Mouse (Mus musculus) heart, embryonic 12.5 days (tissue): ENCODE measurements around the gene Marc2. TPM values are rescaled to one million over a fixed set of nuclear protein-coding genes. Genes with fewer than 3 reads are reported as not detected.

ENCODE experiments used
- ATAC-seq: fragments of 200-750 bp; cut with Nextera tagmentation; 2 replicates; pipeline ENCODE4 v1.8.0; 2017; ENCODE audit warnings: moderate TSS enrichment, moderate library complexity; ENCODE audit not compliant: insufficient number of reproducible peaks, low FRiP score
- H3K27ac ChIP-seq: fragments of 300-500 bp; sonication (generic); 2 replicates; pipeline ENCODE4 v1.5.1; 2016; ENCODE audit warnings: mild to moderate bottlenecking, moderate library complexity; ENCODE audit not compliant: poor library complexity, severe bottlenecking
- H3K27me3 ChIP-seq: fragments of 300-500 bp; sonication (generic); replicated peaks from 2 replicates; pipeline ENCODE4 v1.6.1; 2016; ENCODE audit warnings: mild to moderate bottlenecking, moderate library complexity
- H3K36me3 ChIP-seq: fragments of 300-500 bp; sonication (generic); 2 replicates; pipeline ENCODE4 v1.6.1; 2016; ENCODE audit warnings: mild to moderate bottlenecking, moderate library complexity
- H3K4me1 ChIP-seq: fragments of 300-500 bp; sonication (generic); replicated peaks from 2 replicates; pipeline ENCODE4 v1.6.1; 2016; ENCODE audit warnings: mild to moderate bottlenecking
- H3K4me2 ChIP-seq: fragments of 300-500 bp; sonication (generic); 2 replicates; pipeline ENCODE4 v1.6.1; 2016; ENCODE audit warnings: mild to moderate bottlenecking, moderate library complexity
- H3K4me3 ChIP-seq: fragments of 300-500 bp; sonication (generic); 2 replicates; pipeline ENCODE4 v1.5.1; 2016; ENCODE audit warnings: mild to moderate bottlenecking
- H3K9ac ChIP-seq: fragments of 300-500 bp; sonication (generic); 2 replicates; pipeline ENCODE4 v1.6.1; 2016; ENCODE audit warnings: mild to moderate bottlenecking, moderate library complexity
- H3K9me3 ChIP-seq: fragments of 300-500 bp; sonication (generic); replicated peaks from 2 replicates; pipeline ENCODE4 v1.6.1; 2016; ENCODE audit warnings: mild to moderate bottlenecking, moderate library complexity
- WGBS: fragments of 180-500 bp; shearing (Covaris S2); methylation state at CpG from one replicate; pipeline ENCODE4 v1.1.7; 2016; 5-methylcytosine and 5-hydroxymethylcytosine counted together
- polyA plus RNA-seq: library from polyadenylated mRNA; unstranded; fragments of >200 nt; fragmentation: Nextera tagmentation; extraction: Ambion mirVana; gene quantifications from 2 replicates; pipeline ENCODE4 v1.2.1, GENCODE M21; 2016

The Marc2 gene
- polyA plus RNA-seq, 1 experiment from 2014 or later: 95.8 TPM

- H3K4me1 ChIP-seq: peaks cover 11% of the 10 kb centered on the region
- no peaks in the 10 kb centered on the region for H3K9me3 ChIP-seq
- H3K27me3 ChIP-seq: peaks cover 11% of the 10 kb centered on the region; the same call in 1 of the 2 replicates
- no peaks in the 10 kb centered on the region for H3K36me3 ChIP-seq
- 73% methylated on average over 7 of the region's 7 CpGs for WGBS
- H3K4me3 ChIP-seq: no peak overlapping the region
- no peak overlapping the region for H3K4me2 ChIP-seq
- ATAC-seq: no peak
- H3K27ac ChIP-seq: no peak overlapping the region
- no peak overlapping the region for H3K9ac ChIP-seq
Observed at GRCm38 (mm10) chr1:184872069-184872819, 26.0 kb upstream of the Marc2 start.

- Histone ChIP-seq H3K36me3 (no peaks in the 10 kb centered on the region), H3K9ac (no peak overlapping the region), H3K4me2 (no peak overlapping the region), H3K4me1 (peaks cover 11% of the 10 kb centered on the region), H3K9me3 (no peaks in the 10 kb centered on the region), H3K27me3 (peaks cover 11% of the 10 kb centered on the region; the same call in 1 of the 2 replicates), H3K27ac (no peak overlapping the region), H3K4me3 (no peak overlapping the region)
- WGBS: 68% methylated on average over 1 of the region's 1 CpGs
- ATAC-seq: peak; percentile 55; the same call in 1 of the 2 replicates
Observed at GRCm38 (mm10) chr1:184871506-184871905, 25.3 kb upstream of the Marc2 start.

- Histone ChIP-seq H3K9ac (no peak overlapping the region), H3K27ac (no peak overlapping the region), H3K36me3 (no peaks in the 10 kb centered on the region), H3K4me2 (no peak overlapping the region), H3K4me3 (no peak overlapping the region), H3K9me3 (no peaks in the 10 kb centered on the region), H3K27me3 (peaks cover 11% of the 10 kb centered on the region; the same call in 1 of the 2 replicates), H3K4me1 (peaks cover 11% of the 10 kb centered on the region)
- 0 out of 2 replicates have a peak, but pooled peaks have one; percentile 12 for ATAC-seq
- 72% methylated on average over 11 of the region's 11 CpGs for WGBS
Observed at GRCm38 (mm10) chr1:184870646-184871385, 24.6 kb upstream of the Marc2 start.

GRCm38 (mm10) chr1:184869939-184870565 lies 23.8 kb upstream of the Marc2 start:
- peaks cover 11% of the 10 kb centered on the region; the same call in 1 of the 2 replicates for H3K27me3 ChIP-seq
- H3K9ac ChIP-seq: no peak overlapping the region
- H3K4me1 ChIP-seq: peaks cover 11% of the 10 kb centered on the region
- no peak overlapping the region for H3K27ac ChIP-seq
- H3K4me2 ChIP-seq: no peak overlapping the region
- no peak overlapping the region for H3K4me3 ChIP-seq
- H3K9me3 ChIP-seq: no peaks in the 10 kb centered on the region
- no peaks in the 10 kb centered on the region for H3K36me3 ChIP-seq
- 64% methylated on average over 4 of the region's 4 CpGs for WGBS
- no peak for ATAC-seq

GRCm38 (mm10) chr1:184867640-184868120 lies 21.4 kb upstream of the Marc2 start:
- Histone ChIP-seq H3K9ac (no peak overlapping the region), H3K4me1 (peaks cover 13% of the 10 kb centered on the region), H3K4me3 (no peak overlapping the region), H3K27ac (no peak overlapping the region), H3K27me3 (0 out of 2 replicates have a peak, but pooled peaks cover 2% of the 10 kb centered on the region), H3K4me2 (no peak overlapping the region), H3K36me3 (no peaks in the 10 kb centered on the region), H3K9me3 (no peaks in the 10 kb centered on the region)
- WGBS: 73% methylated on average over 3 of the region's 3 CpGs
- no peak for ATAC-seq

GRCm38 (mm10) chr1:184864381-184864801 lies 18.1 kb upstream of the Marc2 start:
- H3K9ac ChIP-seq: no peak overlapping the region
- peak; percentile 42 for ATAC-seq
- 0 out of 2 replicates have a peak, but pooled peaks cover 3% of the 10 kb centered on the region for H3K4me1 ChIP-seq
- no peak overlapping the region for H3K4me3 ChIP-seq
- WGBS: 29% methylated on average over 7 of the region's 7 CpGs
- no peak overlapping the region for H3K4me2 ChIP-seq
- peak overlapping the region; percentile 45; the same call in 1 of the 2 replicates for H3K27ac ChIP-seq
- H3K9me3 ChIP-seq: no peaks in the 10 kb centered on the region
- no peaks in the 10 kb centered on the region for H3K27me3 ChIP-seq
- H3K36me3 ChIP-seq: no peaks in the 10 kb centered on the region

- no peak for ATAC-seq
- Histone ChIP-seq H3K36me3 (no peaks in the 10 kb centered on the region), H3K27me3 (no peaks in the 10 kb centered on the region), H3K4me1 (0 out of 2 replicates have a peak, but pooled peaks cover 3% of the 10 kb centered on the region), H3K9me3 (no peaks in the 10 kb centered on the region), H3K9ac (no peak overlapping the region), H3K4me3 (no peak overlapping the region), H3K27ac (no peak overlapping the region), H3K4me2 (no peak overlapping the region)
- 84% methylated on average over 6 of the region's 6 CpGs for WGBS
Observed at GRCm38 (mm10) chr1:184862636-184863035, 16.4 kb upstream of the Marc2 start.

- 40% methylated on average over 2 of the region's 2 CpGs for WGBS
- no peak overlapping the region for H3K4me2 ChIP-seq
- H3K27ac ChIP-seq: no peak overlapping the region
- no peak for ATAC-seq
- H3K9me3 ChIP-seq: no peaks in the 10 kb centered on the region
- no peak overlapping the region for H3K4me3 ChIP-seq
- H3K9ac ChIP-seq: no peak overlapping the region
- 0 out of 2 replicates have a peak, but pooled peaks cover 3% of the 10 kb centered on the region for H3K4me1 ChIP-seq
- no peaks in the 10 kb centered on the region for H3K36me3 ChIP-seq
- no peaks in the 10 kb centered on the region for H3K27me3 ChIP-seq
Observed at GRCm38 (mm10) chr1:184861551-184861950, 15.3 kb upstream of the Marc2 start.

- Histone ChIP-seq H3K9ac (no peak overlapping the region), H3K4me1 (0 out of 2 replicates have a peak, but pooled peaks cover 3% of the 10 kb centered on the region), H3K9me3 (no peaks in the 10 kb centered on the region), H3K4me3 (no peak overlapping the region), H3K4me2 (no peak overlapping the region), H3K27ac (peak overlapping the region; percentile 35; the same call in 1 of the 2 replicates), H3K27me3 (no peaks in the 10 kb centered on the region), H3K36me3 (no peaks in the 10 kb centered on the region)
- 42% methylated on average over 3 of the region's 3 CpGs for WGBS
- peak; percentile 60; the same call in 1 of the 2 replicates for ATAC-seq
Observed at GRCm38 (mm10) chr1:184860276-184860675, 14.0 kb upstream of the Marc2 start.

- no peaks in the 10 kb centered on the region for H3K27me3 ChIP-seq
- H3K4me2 ChIP-seq: no peak overlapping the region
- H3K4me3 ChIP-seq: no peak overlapping the region
- ATAC-seq: no peak
- no peaks in the 10 kb centered on the region for H3K36me3 ChIP-seq
- 85% methylated on average over 1 of the region's 1 CpGs for WGBS
- no peak overlapping the region for H3K9ac ChIP-seq
- 0 out of 2 replicates have a peak, but pooled peaks cover 9% of the 10 kb centered on the region for H3K4me1 ChIP-seq
- no peaks in the 10 kb centered on the region for H3K9me3 ChIP-seq
- H3K27ac ChIP-seq: no peak overlapping the region
Observed at GRCm38 (mm10) chr1:184858253-184858652, 12.0 kb upstream of the Marc2 start.
